ENCODE assay signal across 28 mouse cellular contexts in the genomic region with DNA sequence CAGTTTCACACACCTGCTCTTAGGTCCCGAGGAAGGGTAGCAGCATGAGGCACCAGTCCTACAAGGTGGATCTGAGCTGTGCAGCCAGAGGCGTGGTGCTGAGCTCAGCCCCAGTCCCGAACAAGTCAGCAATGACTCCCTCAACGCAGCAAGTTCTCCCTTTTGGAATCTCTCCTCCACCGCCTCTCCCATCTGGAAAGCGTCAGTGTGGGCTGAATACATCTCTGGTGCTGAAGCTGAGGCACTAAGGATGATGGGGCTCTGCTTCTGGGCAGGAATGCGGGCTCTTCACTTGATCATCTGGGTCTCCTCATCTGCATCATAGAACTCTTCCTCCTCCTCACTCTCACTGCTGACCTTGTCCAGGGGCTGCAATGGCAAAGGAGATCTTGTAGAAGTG. TPM values are rescaled to one million over a fixed set of nuclear protein-coding genes. Genes with fewer than 3 reads are reported as not detected.
DNase-seq lines count a peak whose midpoint lies in the region; ATAC-seq and TF ChIP-seq lines count a peak whose summit lies in the region.
"Had no signal": no experiment of that assay in that cellular context is flagged by ENCODE, and none has a peak within 500 bp of the region (broad histone marks: within the 10 kb centered on the region; RNA-seq: fewer than 3 reads in every experiment).

No protein-coding gene starts in this region.

- H3K9me3 ChIP-seq in midbrain, embryonic 10.5 days (replicated peaks), result no peaks in the 10 kb centered on the region
- H3K9me3 ChIP-seq: embryonic facial prominence, embryonic 12.5 days; intestine, embryonic 15.5 days; liver, embryonic 13.5 days; midbrain, embryonic 12.5 days; stomach, embryonic 15.5 days had no signal

- H3K27me3 ChIP-seq in midbrain, embryonic 10.5 days (ENCODE audit: low read depth, poor library complexity, severe bottlenecking), result no peaks in the 10 kb centered on the region
- H3K27me3 ChIP-seq: embryonic facial prominence, embryonic 12.5 days; forebrain, embryonic 12.5 days; intestine, embryonic 15.5 days; liver, embryonic 13.5 days; midbrain, embryonic 12.5 days; stomach, embryonic 15.5 days had no signal

- peak overlapping the region; percentile 43; the same call in 1 of the 2 replicates for H3K27ac ChIP-seq in layer of hippocampus, adult 2 months
- no peak overlapping the region for H3K27ac ChIP-seq in midbrain, embryonic 10.5 days (replicated peaks)
- H3K27ac ChIP-seq: embryonic facial prominence, embryonic 12.5 days; forebrain, embryonic 12.5 days; gastrocnemius, adult 2 months; hindbrain, embryonic 14.5 days; intestine, embryonic 15.5 days; liver, embryonic 13.5 days; midbrain, embryonic 12.5 days; stomach, embryonic 15.5 days had no signal

- intact Hi-C loops in left cerebral cortex, postnatal 36 days (cut with DNase I), result no loop called here

- 84% methylated on average over 7 of the region's 7 CpGs for WGBS in midbrain, embryonic 10.5 days

- H3K36me3 ChIP-seq in midbrain, embryonic 10.5 days, result peaks cover 8% of the 10 kb centered on the region; the same call in 1 of the 2 replicates
- H3K36me3 ChIP-seq: embryonic facial prominence, embryonic 12.5 days; intestine, embryonic 15.5 days; liver, embryonic 13.5 days had no signal

- H3K4me3 ChIP-seq in layer of hippocampus, adult 2 months, result no peak overlapping the region
- H3K4me3 ChIP-seq in midbrain, embryonic 10.5 days, result no peak overlapping the region
- H3K4me3 ChIP-seq: embryonic facial prominence, embryonic 12.5 days; forebrain, embryonic 12.5 days; gastrocnemius, adult 2 months; intestine, embryonic 15.5 days; liver, embryonic 13.5 days; midbrain, embryonic 12.5 days; stomach, embryonic 15.5 days had no signal

- no peak for DNase-seq in frontal cortex, postnatal 14 days (ENCODE audit: low spot score in 2 of 2)
- DNase-seq in layer of hippocampus, adult 2 months (ENCODE audit: low spot score in 2 of 2), result peak; percentile 42 to 49
- no peak for DNase-seq in layer of hippocampus, postnatal 25 days (ENCODE audit: extremely low spot score in 1 of 2, low spot score in 1 of 2)
- peak; percentile 32 to 61 for DNase-seq in right cerebral cortex, adult 2 months (ENCODE audit: low spot score in 2 of 2)
- no peak for DNase-seq in right cerebral cortex, postnatal 14 days
- peak; percentile 41 to 55 for DNase-seq in left cerebral cortex, postnatal 36 days (ENCODE audit: low spot score in 2 of 2)
- DNase-seq in midbrain, embryonic 10.5 days (ENCODE audit: low spot score), result no peak
- DNase-seq: adrenal gland, adult 2 months; cerebellum, adult 11-12 months; cerebellum, postnatal 10 days; gastrocnemius, adult 2 months; heart, postnatal 4 days; kidney, postnatal 25 days; liver, embryonic 13.5 days; lung, adult 2 months; lung, postnatal 14 days; thymus, postnatal 25 days had no signal

- no peak for TF ChIP-seq CTCF in layer of hippocampus, adult 2 months (conservative IDR thresholded peaks at IDR 0.05)

- H3K4me1 ChIP-seq in midbrain, embryonic 10.5 days, result peaks cover 6% of the 10 kb centered on the region
- H3K4me1 ChIP-seq: embryonic facial prominence, embryonic 12.5 days; intestine, embryonic 15.5 days; liver, embryonic 13.5 days; stomach, embryonic 15.5 days had no signal

- ATAC-seq in frontal cortex, adult (ENCODE audit: low TSS enrichment), result peak; percentile 97
- ATAC-seq: CD4-positive, CD25-positive, alpha-beta regulatory T cell, adult 4 months; intestine, embryonic 15.5 days had no signal

RNA-seq across cellular contexts. Expression of a gene that starts 11.4 kb away (rescaled TPM):
- under 1 TPM in 1 of 2 experiments, not detected in 1; 0.22 TPM for total RNA-seq in layer of hippocampus, adult 2 months (2021)
- total RNA-seq in layer of hippocampus, postnatal 25 days (2021), result under 1 TPM in 1 of 2 experiments, not detected in 1; 0.14 TPM
- total RNA-seq in left cerebral cortex, postnatal 36 days (2021), result under 1 TPM; 0.32 to 0.36 TPM
- polyA plus RNA-seq in midbrain, embryonic 10.5 days (2016; fragmentation: Nextera tagmentation; extraction: Ambion mirVana), result 0.43 and 0.60 TPM in 2 replicates
- total RNA-seq: gastrocnemius, adult 2 months; megakaryocyte progenitor cell, adult 5-6 weeks; monocyte, adult 5-6 weeks; neutrophil, adult 5-6 weeks had no signal
- polyA plus RNA-seq: CD4-positive, CD25-positive, alpha-beta regulatory T cell, adult 4 months had no signal

Comparison
In these comparisons a context has a peak if more than half of its experiments do, and no peak if none do; other contexts are left out.
1. DNase-seq: peak in layer of hippocampus, adult 2 months (2 of 2), right cerebral cortex, adult 2 months (2 of 2) and left cerebral cortex, postnatal 36 days (2 of 2); none in frontal cortex, postnatal 14 days (0 of 2), layer of hippocampus, postnatal 25 days (0 of 2), right cerebral cortex, postnatal 14 days (single experiment) and midbrain, embryonic 10.5 days (single experiment).